Mouse (Mus musculus): ENCODE data around the gene Gm49398.

Gene Gm49398

DNA sequence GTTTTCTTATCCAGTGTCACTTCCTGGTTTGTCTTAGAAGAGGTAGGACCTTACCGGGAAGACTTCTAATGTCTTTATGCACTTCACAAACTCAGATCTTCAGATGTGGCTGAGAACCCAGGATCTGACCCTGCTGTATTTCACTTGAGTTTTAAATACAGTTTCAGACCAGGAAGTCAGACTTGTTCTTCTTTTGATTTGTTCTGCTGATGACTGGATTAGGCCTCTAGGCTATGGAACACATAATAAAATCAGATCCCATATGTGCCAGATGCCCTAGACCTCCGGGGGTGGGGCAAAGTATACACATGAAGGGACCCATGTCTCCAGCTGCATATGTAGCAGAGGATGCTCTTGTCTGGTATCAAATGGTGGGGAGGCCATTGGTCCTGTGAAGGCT, at the start of gene Gm49398:
Gene Gm49398 (minus strand): TSS at position 101 of the 400 bp plus-strand sequence.
- no peak for DNase-seq

DNA sequence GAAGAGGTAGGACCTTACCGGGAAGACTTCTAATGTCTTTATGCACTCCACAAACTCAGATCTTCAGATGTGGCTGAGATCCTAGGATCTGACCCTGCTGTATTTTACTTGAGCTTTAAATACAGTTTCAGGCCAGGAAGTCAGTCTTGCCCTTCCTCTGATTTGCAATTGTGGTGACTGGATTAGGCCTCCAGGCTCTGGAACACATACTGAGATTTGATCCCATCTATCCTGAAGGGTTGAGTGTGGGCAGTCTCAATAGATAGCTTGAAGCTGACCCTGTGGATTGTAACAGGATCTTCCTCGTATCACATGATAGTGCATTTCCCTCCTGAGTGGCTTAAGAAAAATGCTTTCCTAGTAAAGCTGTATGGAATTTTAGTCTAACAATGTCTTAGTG, 33.4 kb downstream of the Gm49398 start, which contains the start of gene Cts8:
Gene Cts8 (minus strand): TSS at position 101 of the 400 bp plus-strand sequence.
- DNase-seq: no peak

DNA sequence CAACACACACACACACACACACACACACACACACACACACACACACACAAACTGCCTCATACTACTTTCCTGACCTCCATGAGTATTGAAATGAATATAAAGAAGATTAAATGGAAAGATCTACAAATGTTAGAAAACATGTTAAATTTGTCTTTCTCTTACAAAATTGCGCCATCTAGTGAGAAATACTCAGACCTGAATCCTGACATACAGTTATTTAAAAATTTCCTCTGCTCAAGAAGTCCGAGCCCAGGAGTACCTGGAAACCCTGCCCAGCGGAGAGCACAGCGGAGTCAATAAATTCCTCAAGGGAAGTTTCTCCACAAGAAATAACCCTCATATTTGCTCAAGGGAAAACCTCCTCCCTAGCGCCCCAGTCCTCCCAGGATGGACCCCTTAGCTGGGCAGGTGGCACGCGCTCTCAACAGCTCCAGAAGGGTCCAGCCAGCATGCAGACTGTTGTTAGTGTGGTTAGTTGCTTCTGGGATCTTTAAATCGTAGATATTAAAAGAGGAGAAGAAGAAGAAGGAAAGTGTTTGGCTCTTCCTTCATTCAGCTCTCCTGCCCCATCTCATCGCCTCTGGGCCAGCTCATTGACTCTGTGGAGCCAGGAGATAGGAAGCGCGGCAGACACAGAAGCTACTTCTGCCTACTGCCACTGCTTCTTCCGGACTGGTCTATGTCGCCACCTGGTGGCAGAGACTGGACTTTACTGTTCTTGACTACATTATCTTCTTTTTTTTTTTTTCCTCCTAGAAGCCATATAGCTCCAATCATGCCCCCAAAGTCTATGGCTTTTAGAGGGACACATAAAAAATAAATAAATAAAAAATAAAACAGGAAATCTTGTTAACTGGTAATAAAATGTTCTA, 47.3 kb downstream of the Gm49398 start:
- DNase-seq: peak; percentile 1

DNA sequence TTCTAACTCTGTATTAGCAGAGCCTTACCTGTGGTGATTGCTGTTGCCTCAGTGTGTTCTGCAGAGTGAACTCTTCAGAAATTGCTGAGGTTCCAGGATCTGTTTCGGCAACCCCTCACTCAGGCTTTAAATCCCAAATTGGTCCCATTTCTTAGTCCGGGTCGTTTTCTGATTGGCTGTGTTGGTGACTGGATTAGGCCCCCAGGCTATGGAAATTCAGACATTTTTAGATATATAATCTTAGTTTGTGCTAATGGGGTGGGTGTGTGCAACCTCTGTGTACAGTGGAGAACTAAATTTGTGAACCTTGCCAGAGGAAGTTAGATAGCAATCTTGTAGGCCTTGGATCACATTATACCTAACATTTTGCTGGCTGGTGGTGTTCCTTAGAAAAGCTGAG, 85.3 kb downstream of the Gm49398 start, which contains the start of gene Cts6:
Gene Cts6 (minus strand): TSS at position 101 of the 400 bp plus-strand sequence.
- no peak for DNase-seq

Measured in cerebellum, adult 9-10 months (tissue).